Mouse (Mus musculus): ENCODE results near the gene Wdr45b. TPM values are rescaled to one million over a fixed set of nuclear protein-coding genes. Genes with fewer than 3 reads are reported as not detected.

Wdr45b gene
- 28.4 and 38.6 TPM in 2 replicates for polyA plus RNA-seq (2012)

DNA sequence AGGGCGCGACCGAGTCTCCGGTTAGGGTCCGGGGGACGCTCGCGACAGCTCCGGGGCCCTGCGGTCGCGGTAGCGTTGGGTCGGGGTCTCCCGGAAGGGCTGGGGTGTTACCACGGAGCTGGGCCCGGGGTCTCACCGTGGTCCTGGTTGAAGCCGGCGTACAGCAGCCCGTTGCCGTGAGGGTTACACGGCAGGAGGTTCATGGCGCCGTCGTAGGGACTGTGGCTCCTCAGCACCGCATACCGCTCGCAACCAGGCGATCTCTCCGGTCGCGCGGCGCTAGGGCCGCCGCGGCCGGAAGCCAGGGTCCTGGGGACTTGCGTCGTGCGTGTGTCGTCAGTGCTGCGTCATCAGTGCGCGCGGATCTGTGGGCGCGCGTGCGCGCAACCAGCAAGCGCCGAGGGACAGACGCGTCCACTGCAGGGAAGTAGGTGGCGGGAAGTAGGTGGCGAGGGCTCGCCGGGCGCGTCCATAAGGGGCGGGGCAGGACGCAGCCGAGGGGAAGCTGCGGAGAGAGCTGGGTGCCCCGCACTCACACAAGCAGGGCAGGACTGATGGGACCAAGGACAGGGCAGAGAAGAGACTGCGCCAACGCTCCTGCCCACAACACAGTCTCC is at the start of gene Wdr45b:
Wdr45b (minus strand) TSS at position 355 of the 617 bp plus-strand sequence.

DNA sequence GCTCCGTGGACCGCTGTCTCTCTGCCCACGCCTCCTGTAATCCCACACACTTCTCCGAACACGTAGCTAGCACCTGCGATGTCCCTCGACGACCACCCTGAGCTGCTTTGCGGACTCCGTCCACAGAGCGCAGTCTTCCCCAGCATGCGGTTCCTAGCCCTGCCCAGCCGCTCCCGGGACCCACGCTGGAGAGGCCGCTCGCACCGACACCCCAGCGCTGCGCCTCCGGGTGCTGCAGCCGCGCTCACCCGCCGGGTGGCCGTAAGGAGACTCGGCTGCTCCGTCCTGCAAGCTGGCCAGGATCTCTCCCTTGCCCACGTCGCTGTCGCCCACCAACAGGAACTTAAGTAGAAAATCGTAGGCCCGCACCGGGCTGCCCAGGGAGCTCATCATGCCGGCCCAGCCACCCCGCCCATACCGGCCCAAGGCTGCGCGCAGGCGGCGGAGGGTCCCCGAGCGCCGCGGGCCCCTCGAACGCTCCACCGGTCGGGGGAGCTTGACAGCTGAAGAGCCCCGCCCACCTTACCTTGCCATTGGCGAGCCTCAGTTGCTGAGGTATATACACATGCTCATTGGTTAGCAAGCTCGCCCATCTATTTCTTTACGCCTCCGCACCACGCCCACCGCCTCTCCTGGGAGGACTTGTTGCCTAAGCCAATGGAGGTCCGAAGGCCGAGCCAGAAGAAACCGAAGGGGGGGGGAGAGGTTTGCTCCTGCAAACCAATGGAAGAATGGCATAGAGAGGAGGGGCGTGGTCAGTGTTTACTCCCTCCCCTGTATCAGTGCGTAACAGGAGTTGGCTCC is 33.7 kb upstream of the Wdr45b start, which contains the start of gene Rab40b:
Rab40b (minus strand) TSS at position 502 of the 804 bp plus-strand sequence.

Other genes starting within 250 kb of the Wdr45b start
- gene Tex19.2, start 235.8 kb downstream of the Wdr45b start, polyA plus RNA-seq (2012) = not detected in 2 replicates
- gene Tex19.1, start 208.3 kb downstream of the Wdr45b start, polyA plus RNA-seq (2012) = not detected in 2 replicates
- not detected in 2 replicates for gene Uts2r, start 194.2 kb downstream of the Wdr45b start, polyA plus RNA-seq (2012)
- 7.2 and 7.6 TPM in 2 replicates for gene Hexdc, start 150.0 kb downstream of the Wdr45b start, polyA plus RNA-seq (2012)
- gene Ogfod3, start 149.7 kb downstream of the Wdr45b start, polyA plus RNA-seq (2012) = 14.7 and 17.2 TPM in 2 replicates
- gene Cybc1, start 125.1 kb downstream of the Wdr45b start, polyA plus RNA-seq (2012) = 23.5 and 27.6 TPM in 2 replicates
- gene Narf, start 117.2 kb downstream of the Wdr45b start, polyA plus RNA-seq (2012) = 3.7 and 4.5 TPM in 2 replicates
- 25.9 and 30.6 TPM in 2 replicates for gene Foxk2, start 94.5 kb downstream of the Wdr45b start, polyA plus RNA-seq (2012)
- gene Rab40b, start 33.8 kb upstream of the Wdr45b start, polyA plus RNA-seq (2012) = 0.88 and 1.3 TPM in 2 replicates
- gene Fn3krp, start 67.0 kb upstream of the Wdr45b start, polyA plus RNA-seq (2012) = 2.2 and 2.8 TPM in 2 replicates
- gene Fn3k, start 80.5 kb upstream of the Wdr45b start, polyA plus RNA-seq (2012) = 0.12 and 0.29 TPM in 2 replicates
- 4.7 and 5.6 TPM in 2 replicates for gene Tbcd, start 97.5 kb upstream of the Wdr45b start, polyA plus RNA-seq (2012)
- 0.05 TPM in 2 replicates for gene Zfp750, start 164.9 kb upstream of the Wdr45b start, polyA plus RNA-seq (2012)

Measured in megakaryocyte-erythroid progenitor cell, adult 5 weeks (primary cell).